Mouse (Mus musculus) gastrocnemius, postnatal 14 days (tissue): Measurements from ENCODE around the gene Olfr869. TPM values are rescaled to one million over a fixed set of nuclear protein-coding genes. Genes with fewer than 3 reads are reported as not detected.

Source experiments
- DNase-seq: peaks from one replicate; pipeline ENCODE4 v3.0.0; 2021; ENCODE audit warnings: mixed read lengths
- intact Hi-C: fragments of 180-260 bp; cut with DNase I; formaldehyde crosslinking; loops from one replicate; pipeline ENCODE4 v1.15.1; 2025; ENCODE audit warnings: low total_unique reads
- long read RNA-seq, 2 experiments: library from polyadenylated mRNA; stranded (forward); transcript quantifications; one replicate each; pipeline ENCODE4 v2.0.0; 2021
- total RNA-seq, 2 experiments: library from RNA; stranded (reverse); gene quantifications; 2 replicates each; pipeline ENCODE4 v1.2.3; 2021

Olfr869 gene
- not detected for total RNA-seq
- long read RNA-seq, experiment 1 = 0 reads
- long read RNA-seq, experiment 2 = 0 reads

- intact Hi-C loops = no loop called here
- no peak for DNase-seq
Measured at GRCm38 (mm10) chr9:20128709-20129108, at the start of gene Olfr869. Gene Olfr869 (plus strand): TSS chr9:20129009.

GRCm38 (mm10) chr9:20098326-20098725 lies 30.5 kb upstream of the Olfr869 start, which contains the start of gene Olfr868:
Gene Olfr868 (plus strand): TSS chr9:20098626.
- intact Hi-C loops = no loop called here
- DNase-seq = no peak

GRCm38 (mm10) chr9:20149706-20150105 lies 20.9 kb downstream of the Olfr869 start:
- no peak for DNase-seq
- intact Hi-C loops = no loop called here

GRCm38 (mm10) chr9:20173957-20174356 lies 45.1 kb downstream of the Olfr869 start, which contains the start of gene Olfr870:
Gene Olfr870 (minus strand): TSS chr9:20174057.
- DNase-seq = no peak
- intact Hi-C loops = no loop called here

GRCm38 (mm10) chr9:20179463-20179862 lies 50.7 kb downstream of the Olfr869 start:
- intact Hi-C loops = no loop called here
- DNase-seq = no peak

Other genes with a start within 250 kb of the Olfr869 start
- not detected for gene Olfr862, start 241.0 kb upstream of the Olfr869 start, total RNA-seq
- gene Olfr77, start 212.1 kb upstream of the Olfr869 start, total RNA-seq = not detected
- gene Olfr866, start 101.0 kb upstream of the Olfr869 start, total RNA-seq = not detected
- not detected for gene Olfr867, start 71.4 kb upstream of the Olfr869 start, total RNA-seq
- gene Olfr868, start 30.4 kb upstream of the Olfr869 start, total RNA-seq = not detected
- not detected for gene Olfr870, start 45.0 kb downstream of the Olfr869 start, total RNA-seq
- gene Olfr871, start 83.2 kb downstream of the Olfr869 start, total RNA-seq = not detected
- gene Olfr872, start 108.1 kb downstream of the Olfr869 start, total RNA-seq = not detected
- gene Olfr39, start 153.3 kb downstream of the Olfr869 start, total RNA-seq = not detected
- not detected for gene Olfr873, start 169.5 kb downstream of the Olfr869 start, total RNA-seq
- gene Olfr18, start 207.1 kb downstream of the Olfr869 start, total RNA-seq = under 1 TPM in 1 of 2 experiments, not detected in 1; 0.06 TPM